Mouse (Mus musculus) liver, embryonic 14.5 days (tissue): ENCODE measurements around the gene Pimreg.

Experiments
- CTCF ChIP-seq: IDR thresholded peaks from 2 replicates; pipeline ENCODE4 v1.5.1; 2016; ENCODE audit warnings: antibody characterized with exemption, low read depth, control low read depth
- EP300 ChIP-seq: IDR thresholded peaks from 2 replicates; pipeline ENCODE4 v1.6.1; 2016; ENCODE audit warnings: antibody characterized with exemption, low read depth

DNA sequence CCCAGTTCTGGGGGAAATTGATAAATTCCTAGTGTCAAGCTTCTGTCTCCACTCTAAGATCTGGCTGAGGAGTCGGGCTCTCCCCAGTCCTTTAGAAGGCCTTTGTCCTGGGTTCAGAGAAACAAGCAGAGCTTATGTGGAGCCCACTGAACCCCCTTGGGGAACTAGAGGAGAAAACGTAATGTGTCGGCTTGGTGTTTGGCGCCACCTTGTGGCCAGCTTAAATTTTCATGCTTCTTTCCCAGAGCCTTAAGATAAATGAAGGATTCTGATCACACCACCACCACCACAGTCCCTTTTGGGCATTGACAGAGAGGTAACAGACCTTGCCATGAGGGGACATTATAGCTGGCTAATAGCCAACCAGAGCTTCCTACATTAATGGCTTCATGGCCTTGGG, 3.8 kb upstream of the Pimreg start:
- TF ChIP-seq EP300: no peak
- TF ChIP-seq CTCF: peak; percentile 82
